Mouse (Mus musculus): ENCODE results near the gene Fgfr2.
"Not testable (repeated sequence)": the region's sequence is repeated elsewhere in the genome, so short reads cannot be mapped to it uniquely, and the experiment has no call there.

- not testable (repeated sequence) for TF ChIP-seq POLR2A (IDR thresholded peaks at IDR 0.05; ENCODE audit: low read depth, low read length); CTCF (IDR thresholded peaks at IDR 0.05; ENCODE audit: borderline replicate concordance, insufficient read depth, low read length)
Observed at GRCm38 (mm10) chr7:131074098-131074497, 2049.1 kb downstream of the Fgfr2 start.
